Mouse (Mus musculus) midbrain, embryonic 13.5 days (tissue): ENCODE measurements around the gene Rbms3. TPM values are rescaled to one million over a fixed set of nuclear protein-coding genes. Genes with fewer than 3 reads are reported as not detected.

Experiments
- ATAC-seq: fragments of 200-750 bp; cut with Nextera tagmentation; 2 replicates; pipeline ENCODE4 v1.8.0; 2017; ENCODE audit warnings: mild to moderate bottlenecking, moderate TSS enrichment, moderate library complexity
- H3K27ac ChIP-seq: fragments of 300-500 bp; sonication (generic); 2 replicates; pipeline ENCODE4 v1.5.1; 2015; ENCODE audit warnings: inconsistent platforms, mild to moderate bottlenecking, moderate library complexity
- H3K27me3 ChIP-seq: fragments of 300-500 bp; sonication (generic); 2 replicates; pipeline ENCODE4 v1.6.1; 2015; ENCODE audit warnings: mild to moderate bottlenecking, inconsistent platforms
- H3K36me3 ChIP-seq: fragments of 300-500 bp; sonication (generic); 2 replicates; pipeline ENCODE4 v1.6.1; 2015; ENCODE audit warnings: mild to moderate bottlenecking, inconsistent platforms
- H3K4me1 ChIP-seq: fragments of 300-500 bp; sonication (generic); replicated peaks from 2 replicates; pipeline ENCODE4 v1.6.1; 2015; ENCODE audit warnings: inconsistent platforms
- H3K4me2 ChIP-seq: fragments of 300-500 bp; sonication (generic); replicated peaks from 2 replicates; pipeline ENCODE4 v1.6.1; 2015; ENCODE audit warnings: moderate library complexity, mild to moderate bottlenecking, inconsistent platforms
- H3K4me3 ChIP-seq: fragments of 300-500 bp; sonication (generic); replicated peaks from 2 replicates; pipeline ENCODE4 v1.5.1; 2015; ENCODE audit warnings: mild to moderate bottlenecking, inconsistent platforms
- H3K9ac ChIP-seq: fragments of 300-500 bp; sonication (generic); replicated peaks from 2 replicates; pipeline ENCODE4 v1.6.1; 2015; ENCODE audit warnings: mild to moderate bottlenecking, inconsistent platforms
- H3K9me3 ChIP-seq: fragments of 300-500 bp; sonication (generic); 2 replicates; pipeline ENCODE4 v1.6.1; 2016; ENCODE audit warnings: mild to moderate bottlenecking, inconsistent platforms
- WGBS: fragments of 180-500 bp; shearing (Covaris S2); methylation state at CpG from one replicate; pipeline ENCODE4 v1.1.7; 2015; 5-methylcytosine and 5-hydroxymethylcytosine counted together
- polyA plus RNA-seq: library from polyadenylated mRNA; unstranded; fragments of >200 nt; fragmentation: Nextera tagmentation; extraction: Ambion mirVana; gene quantifications from 2 replicates; pipeline ENCODE4 v1.2.1, GENCODE M21; 2015

Rbms3 gene
- polyA plus RNA-seq, 1 experiment from 2014 or later = 30.8 TPM

DNA sequence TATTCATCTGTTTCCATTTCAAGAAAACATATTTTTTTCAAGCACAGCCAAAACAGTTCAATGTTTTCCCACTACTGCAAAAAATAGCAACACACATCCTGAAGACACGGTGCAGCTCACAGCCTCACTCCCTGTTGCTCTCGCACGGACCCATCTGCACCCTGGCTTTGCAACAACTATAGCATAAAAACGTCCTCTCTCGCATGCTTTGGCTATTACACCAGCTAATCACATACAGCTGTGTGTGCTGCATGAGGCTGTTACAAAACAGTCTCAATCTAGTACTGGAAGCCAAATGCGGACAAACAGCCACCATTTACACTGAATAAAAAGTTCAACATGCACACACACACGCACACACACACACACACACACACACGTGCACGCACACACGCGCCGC lies 383.5 kb downstream of the Rbms3 start:
- 0 out of 2 replicates have a peak, but pooled peaks cover 3% of the 10 kb centered on the region for H3K9me3 ChIP-seq
- H3K9ac ChIP-seq = no peak overlapping the region
- H3K4me3 ChIP-seq = no peak overlapping the region
- no peak for ATAC-seq
- no peak overlapping the region for H3K27ac ChIP-seq
- no peaks in the 10 kb centered on the region for H3K27me3 ChIP-seq
- peaks cover 10% of the 10 kb centered on the region for H3K4me1 ChIP-seq
- no peak overlapping the region for H3K4me2 ChIP-seq
- no peaks in the 10 kb centered on the region for H3K36me3 ChIP-seq
- 88% methylated on average over 12 of the region's 12 CpGs for WGBS

DNA sequence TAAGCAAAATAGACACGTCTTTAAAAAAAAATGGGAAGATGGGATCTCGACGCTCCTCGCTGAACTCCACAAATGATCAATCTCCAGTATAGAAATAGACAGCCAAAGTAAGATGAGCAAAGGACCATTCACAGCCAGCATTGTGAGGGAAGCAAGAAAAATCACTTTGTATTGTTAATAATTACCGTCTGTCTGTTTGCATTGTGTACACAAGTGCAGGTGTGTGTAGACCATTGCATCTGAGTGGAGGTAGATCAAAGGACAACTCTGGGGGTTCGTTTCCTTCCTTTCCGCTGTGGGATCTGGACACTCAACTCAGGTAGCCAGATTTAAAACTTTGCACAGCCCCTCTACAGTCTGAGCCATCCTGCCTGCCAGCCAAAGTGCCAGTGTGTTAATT lies 386.3 kb downstream of the Rbms3 start:
- no peak overlapping the region for H3K27ac ChIP-seq
- no peaks in the 10 kb centered on the region for H3K4me1 ChIP-seq
- H3K9ac ChIP-seq = no peak overlapping the region
- no peaks in the 10 kb centered on the region for H3K36me3 ChIP-seq
- no peak overlapping the region for H3K4me3 ChIP-seq
- H3K27me3 ChIP-seq = no peaks in the 10 kb centered on the region
- 96% methylated on average over 7 of the region's 7 CpGs for WGBS
- no peak overlapping the region for H3K4me2 ChIP-seq
- 0 out of 2 replicates have a peak, but pooled peaks cover 3% of the 10 kb centered on the region for H3K9me3 ChIP-seq
- ATAC-seq = no peak

DNA sequence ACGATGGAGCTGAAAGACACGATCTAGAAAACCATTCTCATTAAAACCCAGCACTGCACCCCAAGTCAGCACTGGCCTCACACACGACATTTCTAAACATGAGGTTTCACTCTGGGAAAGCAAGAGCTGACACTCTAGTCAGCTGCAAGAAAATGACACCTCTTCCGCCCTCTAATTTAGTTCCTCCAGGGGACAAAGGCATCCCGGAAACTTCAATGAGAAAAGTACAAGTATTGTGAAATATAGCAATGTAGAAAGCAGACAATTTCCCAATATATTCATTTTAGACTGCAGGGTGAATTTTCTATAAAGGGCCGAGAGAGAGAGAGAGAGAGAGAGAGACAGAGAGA lies 395.0 kb downstream of the Rbms3 start:
- Histone ChIP-seq H3K27ac (no peak overlapping the region), H3K4me1 (no peaks in the 10 kb centered on the region), H3K27me3 (no peaks in the 10 kb centered on the region), H3K9ac (no peak overlapping the region), H3K36me3 (no peaks in the 10 kb centered on the region), H3K4me3 (no peak overlapping the region), H3K9me3 (no peaks in the 10 kb centered on the region), H3K4me2 (no peak overlapping the region)
- WGBS = 77% methylated on average over 6 of the region's 6 CpGs
- ATAC-seq = no peak

DNA sequence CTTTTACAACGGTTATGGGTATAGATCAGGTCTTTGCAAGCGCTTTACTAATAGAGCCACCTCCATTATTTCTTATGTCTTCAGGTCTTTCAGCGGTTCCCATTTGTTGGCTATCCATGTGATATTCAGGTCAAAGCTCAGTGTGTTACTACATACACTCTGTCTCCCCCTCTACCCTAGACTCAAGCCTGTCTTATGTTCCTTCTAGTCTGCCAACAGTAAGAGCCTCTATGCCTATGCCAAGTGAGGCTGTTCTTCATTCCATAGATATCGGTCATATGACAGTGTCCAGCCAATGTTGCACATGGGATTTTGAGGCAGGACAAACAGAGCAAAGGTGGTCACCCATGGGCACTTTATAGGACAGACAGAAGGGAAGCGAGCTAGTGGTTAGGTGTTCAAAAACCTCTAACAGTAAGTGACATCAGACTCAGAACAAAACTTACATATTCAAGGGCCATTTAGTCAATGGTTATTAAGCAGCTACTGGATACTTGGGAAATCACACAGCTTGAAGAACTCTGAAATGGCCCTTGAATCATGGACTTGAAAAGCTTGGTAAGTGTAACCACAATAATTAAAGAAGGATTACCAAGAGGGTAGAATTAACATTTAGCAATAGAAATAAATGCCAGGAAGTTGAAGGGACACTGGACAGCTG lies 395.5 kb downstream of the Rbms3 start:
- H3K9ac ChIP-seq = no peak overlapping the region
- no peaks in the 10 kb centered on the region for H3K9me3 ChIP-seq
- 94% methylated on average over 5 of the region's 5 CpGs for WGBS
- no peak for ATAC-seq
- H3K36me3 ChIP-seq = no peaks in the 10 kb centered on the region
- H3K27me3 ChIP-seq = no peaks in the 10 kb centered on the region
- no peak overlapping the region for H3K27ac ChIP-seq
- H3K4me1 ChIP-seq = no peaks in the 10 kb centered on the region
- H3K4me3 ChIP-seq = no peak overlapping the region
- no peak overlapping the region for H3K4me2 ChIP-seq

DNA sequence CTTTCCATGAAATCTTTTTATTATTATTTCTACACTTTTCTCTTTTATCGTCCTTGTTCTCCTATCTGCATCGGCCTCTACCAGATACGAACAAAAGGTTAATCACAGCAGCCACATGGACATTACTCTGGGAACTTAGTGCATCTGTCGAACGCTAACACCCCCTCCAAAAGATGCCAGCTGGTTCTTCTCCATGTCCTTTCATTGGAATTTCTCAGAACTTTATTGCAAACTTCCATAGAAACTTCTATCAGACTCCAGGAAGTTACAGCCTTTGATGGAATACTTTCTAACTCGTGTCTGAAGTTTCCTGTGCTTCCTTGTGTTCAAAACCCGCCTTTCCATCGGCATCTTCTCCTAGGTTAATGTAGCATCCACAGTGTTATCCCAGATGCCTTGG lies 407.0 kb downstream of the Rbms3 start:
- no peaks in the 10 kb centered on the region for H3K27me3 ChIP-seq
- H3K36me3 ChIP-seq = no peaks in the 10 kb centered on the region
- H3K27ac ChIP-seq = no peak overlapping the region
- no peak for ATAC-seq
- H3K4me1 ChIP-seq = no peaks in the 10 kb centered on the region
- H3K9me3 ChIP-seq = no peaks in the 10 kb centered on the region
- no peak overlapping the region for H3K4me2 ChIP-seq
- no peak overlapping the region for H3K4me3 ChIP-seq
- WGBS = 90% methylated on average over 8 of the region's 8 CpGs
- H3K9ac ChIP-seq = no peak overlapping the region

DNA sequence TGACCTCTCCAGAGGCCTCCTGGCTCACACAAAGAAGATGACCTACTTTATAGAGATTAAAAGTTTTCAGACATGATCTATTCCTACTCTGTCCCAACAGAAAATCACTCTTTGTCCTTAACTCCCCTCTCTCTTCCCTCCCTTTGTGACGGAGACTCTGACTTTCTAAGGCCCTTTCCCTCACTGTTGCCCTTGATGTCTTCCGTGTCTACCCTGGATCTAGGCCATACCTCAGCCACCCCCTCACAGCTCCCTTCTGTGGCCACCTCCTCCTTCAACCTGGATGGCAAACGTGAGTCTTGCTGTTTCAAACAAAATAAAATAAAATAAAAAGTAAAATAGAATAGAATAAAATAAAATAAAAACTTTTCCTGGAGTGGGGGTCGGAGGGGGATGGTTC lies 408.2 kb downstream of the Rbms3 start:
- Histone ChIP-seq H3K27me3 (no peaks in the 10 kb centered on the region), H3K9ac (no peak overlapping the region), H3K9me3 (no peaks in the 10 kb centered on the region), H3K4me2 (no peak overlapping the region), H3K4me1 (no peaks in the 10 kb centered on the region), H3K4me3 (no peak overlapping the region), H3K27ac (no peak overlapping the region), H3K36me3 (no peaks in the 10 kb centered on the region)
- no peak for ATAC-seq
- WGBS = 70% methylated on average over 4 of the region's 4 CpGs

DNA sequence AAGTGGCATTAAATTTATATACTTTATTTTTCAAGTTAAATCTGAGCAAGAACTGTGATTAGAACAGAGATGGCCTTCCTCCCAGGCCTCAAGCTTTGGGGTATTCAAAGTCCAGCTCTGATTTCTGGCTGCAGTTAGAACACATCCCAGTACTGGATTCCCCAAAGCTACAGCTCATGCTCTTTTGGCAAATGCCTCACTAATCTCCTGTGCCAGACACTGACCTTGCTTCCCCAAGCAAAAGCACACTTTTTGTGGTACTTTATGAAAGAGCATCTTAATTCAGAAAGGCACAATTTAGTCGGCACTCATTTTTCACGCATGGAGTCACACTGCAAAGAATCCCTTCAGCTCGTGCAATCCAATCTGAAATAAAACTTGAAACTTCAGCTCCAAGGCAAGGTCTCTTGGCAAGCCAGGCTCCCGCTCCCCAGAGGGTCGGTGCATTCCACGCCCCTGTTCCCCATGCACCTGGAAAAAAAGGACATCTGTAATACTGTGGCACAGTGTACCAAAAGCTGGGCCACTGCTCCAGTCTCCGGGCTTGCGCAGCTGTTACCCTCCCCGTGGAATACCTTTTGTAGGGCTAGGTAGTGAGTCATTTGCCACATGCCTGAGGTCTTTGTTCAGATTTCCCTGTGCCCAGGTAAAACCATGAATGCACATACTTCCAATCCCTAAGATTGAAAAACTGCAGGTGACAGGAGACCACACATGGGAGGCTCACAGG lies 413.5 kb downstream of the Rbms3 start:
- 73% methylated on average over 9 of the region's 9 CpGs for WGBS
- no peak overlapping the region for H3K4me3 ChIP-seq
- H3K4me2 ChIP-seq = no peak overlapping the region
- no peak for ATAC-seq
- H3K9ac ChIP-seq = no peak overlapping the region
- H3K36me3 ChIP-seq = no peaks in the 10 kb centered on the region
- H3K9me3 ChIP-seq = no peaks in the 10 kb centered on the region
- no peaks in the 10 kb centered on the region for H3K27me3 ChIP-seq
- no peak overlapping the region for H3K27ac ChIP-seq
- no peaks in the 10 kb centered on the region for H3K4me1 ChIP-seq

DNA sequence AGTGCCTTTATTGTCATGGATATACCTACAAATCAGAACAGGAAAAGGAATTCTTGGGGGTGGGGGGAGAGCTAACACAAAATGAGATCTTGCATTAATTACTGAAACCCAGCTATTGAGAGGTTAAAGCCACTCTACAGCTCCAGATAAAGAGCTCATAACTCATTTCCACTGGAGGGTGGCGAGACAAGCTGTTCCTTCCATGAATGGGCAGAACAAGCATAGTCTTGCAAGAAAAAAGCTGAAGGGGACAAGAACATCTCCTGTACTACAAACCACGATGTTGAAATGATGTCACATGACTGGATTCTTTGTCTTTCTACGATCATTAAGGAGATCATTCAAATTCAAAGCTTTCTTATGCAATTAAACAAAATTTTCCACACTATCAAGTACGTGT lies 417.7 kb downstream of the Rbms3 start:
- WGBS = 66% methylated on average over 4 of the region's 4 CpGs
- Histone ChIP-seq H3K9me3 (no peaks in the 10 kb centered on the region), H3K27ac (no peak overlapping the region), H3K27me3 (no peaks in the 10 kb centered on the region), H3K36me3 (no peaks in the 10 kb centered on the region), H3K4me1 (no peaks in the 10 kb centered on the region), H3K4me2 (no peak overlapping the region), H3K9ac (no peak overlapping the region), H3K4me3 (no peak overlapping the region)
- ATAC-seq = no peak

DNA sequence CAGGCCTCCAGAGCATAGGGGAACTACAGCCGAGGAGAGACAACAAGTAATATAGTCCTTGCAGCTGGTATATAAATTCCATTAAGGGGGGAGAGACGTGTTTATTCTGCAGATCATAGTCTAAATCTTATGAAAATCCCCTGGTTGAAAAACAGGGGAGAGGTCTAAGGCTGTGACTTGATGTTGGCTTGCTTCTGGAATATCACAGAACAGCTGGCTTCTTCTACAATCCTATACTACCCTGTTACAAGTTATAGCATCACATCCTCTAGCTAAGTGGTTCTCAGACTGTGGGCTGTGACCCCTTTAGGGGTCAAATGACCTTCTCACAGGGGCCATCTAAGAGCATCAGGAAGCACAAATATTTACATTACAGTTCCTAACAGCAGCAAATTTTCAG lies 419.4 kb downstream of the Rbms3 start:
- no peaks in the 10 kb centered on the region for H3K27me3 ChIP-seq
- no peak overlapping the region for H3K4me3 ChIP-seq
- H3K4me2 ChIP-seq = no peak overlapping the region
- ATAC-seq = no peak
- H3K9ac ChIP-seq = no peak overlapping the region
- H3K36me3 ChIP-seq = no peaks in the 10 kb centered on the region
- H3K27ac ChIP-seq = no peak overlapping the region
- H3K4me1 ChIP-seq = no peaks in the 10 kb centered on the region
- WGBS = 79% methylated on average over 2 of the region's 2 CpGs
- no peaks in the 10 kb centered on the region for H3K9me3 ChIP-seq

DNA sequence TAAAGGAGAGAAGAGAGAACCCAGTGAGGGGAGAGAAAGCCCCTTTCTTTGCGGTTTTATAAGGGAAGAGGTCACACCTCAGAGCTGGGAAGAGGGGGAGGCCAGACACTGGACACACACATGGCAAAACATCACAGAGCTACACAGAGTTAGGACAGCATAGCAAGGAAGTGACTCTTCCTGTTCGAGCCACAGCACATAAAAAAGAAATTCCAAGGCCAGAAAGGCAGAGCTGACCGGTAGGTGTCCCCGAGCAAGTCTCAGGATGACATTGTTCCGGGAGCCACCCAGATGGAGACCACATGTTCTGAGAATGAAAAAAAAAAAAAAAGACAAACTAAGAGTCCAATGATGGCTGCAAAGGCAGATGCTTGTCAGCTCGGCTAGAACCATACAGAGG lies 424.3 kb downstream of the Rbms3 start:
- Histone ChIP-seq H3K9ac (no peak overlapping the region), H3K4me3 (no peak overlapping the region), H3K36me3 (no peaks in the 10 kb centered on the region), H3K4me2 (no peak overlapping the region), H3K27me3 (no peaks in the 10 kb centered on the region), H3K27ac (no peak overlapping the region), H3K9me3 (no peaks in the 10 kb centered on the region), H3K4me1 (no peaks in the 10 kb centered on the region)
- no peak for ATAC-seq
- 75% methylated on average over 6 of the region's 6 CpGs for WGBS

DNA sequence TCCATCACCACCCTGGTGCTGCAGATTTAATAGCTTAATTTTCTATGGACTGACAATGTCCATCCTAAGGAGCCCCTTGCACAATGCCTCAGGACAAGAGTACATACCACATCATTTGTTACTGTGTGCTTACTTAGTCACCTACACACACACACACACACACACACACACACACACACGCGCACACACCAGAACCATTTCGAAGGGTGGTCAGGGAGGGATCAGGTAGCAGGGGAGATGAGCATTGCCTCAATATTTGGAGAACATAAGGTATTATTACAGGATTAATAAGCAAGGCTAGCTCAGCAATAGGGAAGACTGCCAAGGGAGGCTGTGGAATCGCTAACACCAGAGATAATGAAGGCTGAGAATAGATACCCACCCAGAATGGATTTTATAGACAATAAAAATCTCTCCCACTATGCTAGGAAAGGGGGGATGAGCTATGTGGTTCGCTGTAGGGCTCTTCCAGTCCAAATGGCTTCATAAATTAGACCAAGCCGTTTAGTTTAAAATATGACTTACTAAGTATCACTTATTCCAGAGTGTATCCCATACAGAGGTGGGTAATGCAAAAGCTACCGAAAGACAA lies 429.6 kb downstream of the Rbms3 start:
- WGBS = 88% methylated on average over 7 of the region's 7 CpGs
- Histone ChIP-seq H3K9ac (no peak overlapping the region), H3K9me3 (no peaks in the 10 kb centered on the region), H3K4me1 (no peaks in the 10 kb centered on the region), H3K27me3 (no peaks in the 10 kb centered on the region), H3K4me3 (no peak overlapping the region), H3K4me2 (no peak overlapping the region), H3K27ac (no peak overlapping the region), H3K36me3 (no peaks in the 10 kb centered on the region)
- no peak for ATAC-seq

DNA sequence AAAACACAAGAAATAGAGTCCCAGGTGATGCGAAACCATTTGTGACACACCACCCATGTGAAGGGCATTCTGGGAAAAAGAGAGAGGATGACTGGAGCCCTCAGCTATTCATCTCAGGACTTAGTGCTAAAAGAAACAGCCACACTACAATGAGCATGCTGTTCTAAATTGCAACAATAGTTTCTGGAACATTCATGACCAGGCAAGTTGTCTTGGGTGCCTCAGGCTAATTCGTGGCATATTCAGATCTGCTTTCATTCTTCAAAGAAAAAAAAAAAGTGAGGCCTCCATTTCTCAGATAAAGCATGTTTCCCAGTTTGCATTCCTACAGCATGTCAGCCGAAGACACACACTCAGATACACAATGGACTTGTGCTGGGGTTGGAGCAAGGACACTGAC lies 432.2 kb downstream of the Rbms3 start:
- WGBS = 79% methylated on average over 3 of the region's 3 CpGs
- H3K9me3 ChIP-seq = no peaks in the 10 kb centered on the region
- no peak overlapping the region for H3K9ac ChIP-seq
- no peak overlapping the region for H3K4me2 ChIP-seq
- H3K4me3 ChIP-seq = no peak overlapping the region
- H3K36me3 ChIP-seq = no peaks in the 10 kb centered on the region
- no peak overlapping the region for H3K27ac ChIP-seq
- no peaks in the 10 kb centered on the region for H3K4me1 ChIP-seq
- no peak for ATAC-seq
- no peaks in the 10 kb centered on the region for H3K27me3 ChIP-seq
